Mouse (Mus musculus) G1E (cell line): ENCODE results near the gene Tspan5. TPM values are rescaled to one million over a fixed set of nuclear protein-coding genes. Genes with fewer than 3 reads are reported as not detected.

Source experiments
- ATAC-seq: 2 replicates; pipeline ENCODE4 v1.8.0; 2016; ENCODE audit warnings: mild to moderate bottlenecking; ENCODE audit not compliant: insufficient number of reproducible peaks, poor library complexity, low FRiP score, severe bottlenecking; ENCODE audit errors: extremely low read depth
- DNase-seq: peaks from one replicate; pipeline ENCODE4 v3.0.0; 2012; ENCODE audit warnings: low spot score
- H3K27me3 ChIP-seq: 2 replicates; pipeline ENCODE4 v1.6.1; 2012; ENCODE audit warnings: mild to moderate bottlenecking, low read length, inconsistent platforms; ENCODE audit not compliant: insufficient read depth
- H3K36me3 ChIP-seq: replicated peaks from 2 replicates; pipeline ENCODE3; 2012; ENCODE audit warnings: mild to moderate bottlenecking, inconsistent platforms
- H3K4me1 ChIP-seq: 2 replicates; pipeline ENCODE4 v1.6.1; 2012; ENCODE audit warnings: low read depth, low read length, inconsistent platforms, mixed read lengths; ENCODE audit not compliant: insufficient read depth
- H3K4me3 ChIP-seq: 2 replicates; pipeline ENCODE4 v1.5.1; 2012; ENCODE audit warnings: low read depth, mild to moderate bottlenecking, inconsistent platforms, low read length, moderate library complexity, mixed read lengths
- H3K9me3 ChIP-seq: replicated peaks from 2 replicates; pipeline ENCODE4 v1.6.1; 2012; ENCODE audit warnings: inconsistent platforms
- CTCF ChIP-seq: IDR thresholded peaks from 2 replicates; pipeline ENCODE4 v1.5.1; 2012; ENCODE audit warnings: low read depth, low read length, inconsistent platforms, mixed read lengths
- GATA1 ChIP-seq: IDR thresholded peaks from 2 replicates; pipeline ENCODE4 v1.6.1; 2012; ENCODE audit warnings: borderline replicate concordance, low read length, inconsistent platforms, mixed read lengths
- GATA2 ChIP-seq: IDR thresholded peaks from 2 replicates; pipeline ENCODE4 v1.6.1; 2012; ENCODE audit warnings: low read depth, low read length, inconsistent platforms, borderline replicate concordance
- POLR2AphosphoS5 ChIP-seq: IDR thresholded peaks from 2 replicates; pipeline ENCODE4 v1.6.1; 2012; ENCODE audit warnings: low read depth, low read length, inconsistent platforms; ENCODE audit not compliant: insufficient replicate concordance
- TAL1 ChIP-seq: conservative IDR thresholded peaks from 2 replicates; pipeline ENCODE4 v1.6.1; 2012; ENCODE audit warnings: low read depth, low read length, inconsistent platforms, mixed read lengths
- polyA plus RNA-seq: library from polyadenylated mRNA; stranded (reverse); fragments of >175 nt; gene quantifications from 2 replicates; pipeline ENCODE4 v1.2.3, GENCODE M21; 2012
- total RNA-seq, 2 experiments: library from RNA; stranded (forward) in 1 of 2; stranded (reverse) in 1 of 2; fragments of 200-1000 nt in 1 of 2; fragments of >200 nt in 1 of 2; fragmentation: Nextera tagmentation in 1 of 2; gene quantifications; 2 replicates each; pipeline ENCODE4 v1.2.3; 2014 to 2017

Gene Tspan5
- total and polyA plus RNA-seq, 3 experiments, result 0.05 TPM; not detected in 2

GRCm38 (mm10) chr3:138945516-138945915 lies 203.5 kb downstream of the Tspan5 start:
- Histone ChIP-seq H3K9me3 (no peaks in the 10 kb centered on the region), H3K36me3 (peaks cover 53% of the 10 kb centered on the region), H3K4me1 (no peaks in the 10 kb centered on the region), H3K4me3 (no peak overlapping the region), H3K27me3 (no peaks in the 10 kb centered on the region)
- ATAC-seq (no peak), DNase-seq (no peak)
- no peak for TF ChIP-seq GATA1
- TF ChIP-seq GATA2, result no peak
- TF ChIP-seq CTCF, result no peak
- no peak for TF ChIP-seq TAL1
- no peak for TF ChIP-seq POLR2AphosphoS5

GRCm38 (mm10) chr3:138949081-138949480 lies 207.1 kb downstream of the Tspan5 start:
- no peak overlapping the region for H3K4me3 ChIP-seq
- peaks cover 53% of the 10 kb centered on the region for H3K36me3 ChIP-seq
- H3K4me1 ChIP-seq, result no peaks in the 10 kb centered on the region
- no peak for ATAC-seq
- H3K27me3 ChIP-seq, result no peaks in the 10 kb centered on the region
- no peak for DNase-seq
- no peaks in the 10 kb centered on the region for H3K9me3 ChIP-seq
- TF ChIP-seq CTCF, result no peak
- no peak for TF ChIP-seq TAL1
- TF ChIP-seq GATA2, result no peak
- TF ChIP-seq GATA1, result no peak
- no peak for TF ChIP-seq POLR2AphosphoS5

- Histone ChIP-seq H3K36me3 (peaks cover 53% of the 10 kb centered on the region), H3K4me3 (no peak overlapping the region), H3K9me3 (no peaks in the 10 kb centered on the region), H3K27me3 (no peaks in the 10 kb centered on the region), H3K4me1 (no peaks in the 10 kb centered on the region)
- DNase-seq (no peak), ATAC-seq (no peak)
- TF ChIP-seq GATA1, result no peak
- no peak for TF ChIP-seq CTCF
- no peak for TF ChIP-seq POLR2AphosphoS5
- no peak for TF ChIP-seq TAL1
- no peak for TF ChIP-seq GATA2
These were observed 213.2 kb downstream of the Tspan5 start for GRCm38 (mm10) chr3:138955220-138955619.

Other genes with a start within 250 kb of the Tspan5 start
- gene Eif4e, start 216.0 kb upstream of the Tspan5 start, total RNA-seq (2014; fragmentation: Nextera tagmentation), result 584 and 634 TPM in 2 replicates
- 173 and 248 TPM in 2 replicates for gene Eif4e, start 216.0 kb upstream of the Tspan5 start, total RNA-seq (2017)
- gene Eif4e, start 216.0 kb upstream of the Tspan5 start, polyA plus RNA-seq, result 13.2 and 21.2 TPM in 2 replicates